Mouse (Mus musculus) gastrocnemius, postnatal 10 days (tissue): Measurements from ENCODE around the gene Gdpd3. TPM values are rescaled to one million over a fixed set of nuclear protein-coding genes. Genes with fewer than 3 reads are reported as not detected.

ENCODE experiments used
- DNase-seq: peaks from one replicate; pipeline ENCODE4 v3.0.0; 2021; ENCODE audit warnings: mixed read lengths
- total RNA-seq, 2 experiments: library from RNA; stranded (reverse); gene quantifications; 2 replicates each; pipeline ENCODE4 v1.2.3; 2021

Gene Gdpd3
- total RNA-seq, 2 experiments from 2014 or later: 1.0 to 4.0 TPM

DNA sequence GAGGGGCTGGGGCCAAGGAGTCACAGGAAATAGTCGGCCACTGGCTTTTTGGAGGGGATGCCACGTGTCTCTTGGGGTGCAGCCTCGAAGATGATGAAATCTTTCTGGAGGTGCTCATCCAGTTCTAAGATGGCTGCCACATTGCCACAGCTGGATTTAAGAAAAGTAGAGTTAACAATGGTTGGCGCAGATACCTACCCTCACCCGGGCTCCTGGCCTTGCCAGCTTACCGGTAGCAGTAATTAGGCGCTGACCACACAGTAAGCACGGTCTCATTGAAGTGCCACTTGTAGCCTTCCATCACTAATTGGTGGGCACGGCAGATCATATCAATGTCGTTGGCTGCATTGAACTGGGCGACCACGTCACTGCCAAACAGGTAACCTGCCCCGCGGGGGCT is 20.0 kb downstream of the Gdpd3 start:
- DNase-seq: no peak

DNA sequence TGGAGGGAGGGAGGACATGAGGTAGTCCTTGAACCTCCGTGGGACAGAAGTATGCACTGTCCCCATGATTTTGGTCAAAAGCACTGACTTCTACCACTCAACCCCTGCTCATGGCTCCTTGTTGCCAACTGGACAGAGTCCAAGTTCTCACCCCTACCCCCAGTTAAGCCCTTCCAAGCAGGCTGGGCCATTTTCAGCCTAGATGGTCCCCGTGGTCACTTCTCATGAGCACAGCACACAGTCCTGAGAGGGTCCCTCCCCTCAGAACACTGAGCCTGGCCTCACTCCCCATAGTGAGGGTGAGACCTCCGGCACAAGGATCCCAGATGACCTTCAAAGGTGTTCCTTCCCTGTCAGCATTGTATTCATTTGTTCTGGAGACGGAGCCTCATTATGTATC is 23.0 kb downstream of the Gdpd3 start:
- no peak for DNase-seq

DNA sequence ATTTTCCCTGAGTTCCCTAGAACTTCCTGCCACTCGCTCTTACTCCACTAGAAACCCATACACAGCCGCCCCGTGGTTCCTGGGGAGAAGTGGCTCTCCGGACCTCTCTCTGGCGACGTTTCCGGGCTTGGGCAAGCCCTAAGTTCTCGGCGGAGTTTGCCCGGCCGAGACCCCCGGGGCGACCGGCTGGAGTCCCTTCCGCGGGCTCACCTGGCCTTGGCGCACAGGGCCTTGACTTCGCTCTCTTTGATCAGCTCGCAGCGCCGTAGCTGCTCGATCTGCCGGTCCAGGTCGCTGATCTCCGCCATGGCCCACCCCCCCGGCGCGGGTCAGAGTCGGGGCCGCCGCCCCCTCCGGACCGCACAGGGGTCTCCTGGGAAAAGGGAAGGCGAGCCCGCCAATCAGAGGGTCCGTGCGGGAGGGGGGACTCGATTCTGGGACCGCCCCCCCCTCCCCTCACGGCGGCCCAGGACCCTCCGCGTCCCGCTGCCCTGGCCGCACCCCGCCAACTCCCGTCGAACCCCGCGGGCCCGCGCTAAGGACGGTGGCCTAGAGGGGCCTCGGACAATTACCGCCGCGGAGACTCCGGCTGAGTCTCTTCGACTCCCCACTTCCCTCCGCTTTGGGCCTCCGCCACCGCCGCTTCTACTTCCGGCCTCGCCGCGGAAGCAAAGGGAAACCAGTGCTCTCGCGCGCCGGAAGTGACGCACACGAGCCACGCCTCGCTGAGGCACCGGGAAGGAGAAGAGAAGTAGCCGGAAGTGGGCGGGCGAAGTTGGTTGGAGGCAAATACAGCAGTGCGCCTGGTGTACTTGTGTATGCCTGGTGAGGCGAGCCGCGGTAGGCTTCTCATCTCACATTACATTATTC is 26.0 kb downstream of the Gdpd3 start, which contains the start of gene Ppp4c:
Gene Ppp4c, minus strand, starts transcription at position 646 of the 870 bp plus-strand sequence.
- peak; percentile 98 for DNase-seq

DNA sequence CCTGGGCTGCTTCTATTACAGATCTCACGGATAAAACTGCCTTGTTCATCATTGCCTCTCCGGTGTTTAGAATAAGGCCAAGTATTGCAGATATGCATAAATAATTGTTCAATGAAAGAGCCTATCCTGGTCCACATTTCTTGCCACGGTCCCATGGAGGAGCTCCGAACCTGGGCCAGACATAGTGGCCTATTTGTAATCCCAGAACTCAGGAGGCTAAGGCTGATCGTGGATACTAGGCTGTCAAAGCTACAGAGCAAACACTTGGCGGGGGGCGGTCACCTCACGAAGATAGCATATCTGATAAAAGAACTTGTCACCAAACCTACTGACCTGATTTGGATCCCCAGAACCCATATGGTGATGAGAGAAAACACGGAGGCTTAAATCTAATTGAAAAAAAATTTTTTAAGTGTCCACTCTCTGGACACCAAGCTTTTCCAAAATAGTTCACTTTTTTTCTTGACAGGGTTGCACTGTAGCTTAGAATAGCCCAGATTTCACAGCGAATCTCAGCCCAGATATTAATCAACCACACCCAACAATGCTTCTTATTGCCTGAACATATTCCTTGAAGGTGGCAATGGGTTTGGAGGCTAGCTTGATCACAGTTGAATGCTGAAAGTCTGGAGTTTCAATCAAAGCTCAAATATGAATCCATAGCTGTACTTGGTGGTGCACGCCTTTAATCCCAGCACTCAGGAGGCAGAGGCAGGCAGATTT is 26.7 kb downstream of the Gdpd3 start:
- DNase-seq: peak; percentile 20

DNA sequence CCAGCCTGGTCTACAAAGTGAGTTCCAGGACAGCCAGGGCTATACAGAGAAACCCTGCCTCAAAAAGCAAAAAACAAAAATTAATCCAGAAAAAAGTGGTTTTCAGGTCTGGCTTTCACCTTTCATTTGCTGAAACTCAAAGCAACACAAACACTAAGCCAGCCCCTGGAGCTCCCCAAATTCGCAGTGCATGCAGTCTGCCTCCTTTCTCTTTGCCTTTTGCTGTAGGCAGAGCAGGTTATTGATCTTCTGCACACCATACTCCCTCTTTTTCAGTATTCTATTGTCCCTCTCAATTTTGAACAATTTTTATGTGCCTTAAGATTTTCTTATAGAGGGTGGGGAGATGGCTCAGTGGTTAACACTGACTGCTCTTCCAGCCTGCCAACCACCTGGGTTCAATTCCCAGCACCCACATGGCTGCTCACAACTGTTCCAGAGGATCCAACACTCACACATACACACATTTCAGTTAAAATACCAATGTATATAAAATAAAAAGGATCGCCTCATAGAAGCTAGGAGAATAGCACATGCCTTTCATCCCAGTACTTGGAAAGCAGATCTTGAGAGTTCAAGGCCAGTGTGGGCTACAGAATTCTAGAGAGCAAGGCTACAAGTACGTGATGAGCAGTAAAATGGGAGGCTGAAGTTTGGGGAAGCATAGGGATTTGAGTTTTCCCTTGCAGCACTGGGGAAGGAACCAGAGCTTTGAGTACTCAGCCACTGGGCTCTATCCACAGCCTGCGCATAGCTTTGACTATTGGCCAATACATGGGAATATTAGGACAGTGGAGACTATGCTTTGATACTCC is 27.5 kb downstream of the Gdpd3 start:
- DNase-seq: no peak

DNA sequence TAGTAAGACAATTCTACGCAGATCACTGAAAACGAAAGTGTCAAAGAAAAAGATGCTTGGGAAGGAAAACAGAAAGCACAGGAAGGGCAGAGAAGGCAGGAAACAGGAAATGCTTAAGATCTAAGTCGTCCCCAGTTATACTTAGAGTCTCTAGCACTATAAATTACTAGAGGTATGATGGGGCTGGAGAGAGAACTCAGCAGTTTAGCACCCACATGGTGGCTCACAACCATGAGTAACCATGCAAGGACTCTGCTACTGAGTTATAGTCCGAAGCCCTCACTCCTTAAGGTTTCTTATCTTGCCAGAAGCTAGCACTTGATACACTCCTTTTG is 28.1 kb downstream of the Gdpd3 start:
- no peak for DNase-seq

DNA sequence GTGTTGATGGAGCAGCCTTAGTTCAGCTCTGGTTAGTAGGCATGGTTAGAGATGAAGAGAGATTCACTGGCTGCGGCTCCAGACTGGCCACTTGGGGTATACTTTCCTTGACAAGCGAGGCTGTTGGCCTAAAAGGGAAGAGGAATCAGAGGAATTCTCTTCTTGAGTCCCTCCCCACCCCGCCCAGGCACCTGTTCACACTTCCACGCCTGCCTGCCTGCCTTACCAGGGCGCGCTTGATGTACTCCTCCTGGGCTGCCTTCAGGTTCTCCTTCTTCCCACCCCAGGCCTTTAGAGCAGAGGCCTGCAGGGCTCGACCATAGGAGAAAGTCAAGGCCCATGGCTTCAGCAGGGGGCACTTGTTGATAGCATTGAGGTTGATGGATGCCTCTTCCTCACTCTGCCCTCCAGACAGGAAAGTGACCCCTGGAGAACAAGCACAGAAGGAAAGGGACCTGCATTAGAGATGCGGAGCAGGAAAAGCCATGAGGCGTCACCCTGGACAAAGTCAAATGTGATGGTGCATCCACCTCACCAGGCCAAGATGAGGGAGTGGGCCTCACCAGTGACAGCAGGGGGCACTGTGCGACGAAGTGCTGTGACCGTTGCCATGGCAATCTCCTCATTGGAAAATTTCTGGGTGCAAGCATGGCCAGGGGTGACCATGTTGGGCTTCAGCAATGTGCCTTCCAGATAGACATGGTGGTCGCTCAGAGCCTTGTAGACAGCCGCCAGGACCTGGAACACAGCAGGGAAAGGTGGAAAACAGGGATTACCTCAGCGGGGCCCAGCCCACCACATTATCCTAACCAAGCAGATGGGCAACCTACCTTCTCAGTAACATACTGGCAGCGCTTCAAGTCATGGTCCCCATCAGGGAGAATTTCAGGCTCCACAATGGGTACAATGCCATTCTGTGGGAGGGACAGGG is 29.5 kb downstream of the Gdpd3 start:
- DNase-seq: no peak

DNA sequence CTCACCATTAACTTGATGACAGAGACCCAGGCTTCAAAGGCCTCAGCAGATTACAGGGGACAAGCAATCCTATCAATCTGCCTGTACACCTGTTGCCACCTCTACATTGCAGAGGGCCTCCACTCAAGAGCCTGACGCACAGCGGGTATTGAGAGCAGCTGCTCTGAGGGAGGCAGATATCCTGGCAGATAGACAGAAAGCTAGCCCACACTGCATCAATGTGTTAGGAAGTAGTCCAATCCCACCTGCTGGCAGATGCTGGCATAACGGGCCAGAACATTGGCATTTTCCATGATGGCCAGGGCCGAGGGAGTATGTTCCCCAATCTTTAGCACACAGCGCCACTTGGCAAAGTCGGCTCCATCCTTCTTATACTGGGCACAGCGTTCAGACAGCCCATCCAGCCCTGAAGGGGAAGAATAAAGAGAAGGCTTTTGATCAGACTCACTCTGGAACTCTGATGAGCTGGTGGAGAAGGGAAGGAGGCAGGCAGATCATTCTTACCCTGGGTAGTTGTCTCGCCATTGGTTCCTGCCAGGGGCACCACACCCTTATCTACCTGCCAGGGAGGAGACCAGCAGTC is 30.3 kb downstream of the Gdpd3 start:
- peak; percentile 21 for DNase-seq

DNA sequence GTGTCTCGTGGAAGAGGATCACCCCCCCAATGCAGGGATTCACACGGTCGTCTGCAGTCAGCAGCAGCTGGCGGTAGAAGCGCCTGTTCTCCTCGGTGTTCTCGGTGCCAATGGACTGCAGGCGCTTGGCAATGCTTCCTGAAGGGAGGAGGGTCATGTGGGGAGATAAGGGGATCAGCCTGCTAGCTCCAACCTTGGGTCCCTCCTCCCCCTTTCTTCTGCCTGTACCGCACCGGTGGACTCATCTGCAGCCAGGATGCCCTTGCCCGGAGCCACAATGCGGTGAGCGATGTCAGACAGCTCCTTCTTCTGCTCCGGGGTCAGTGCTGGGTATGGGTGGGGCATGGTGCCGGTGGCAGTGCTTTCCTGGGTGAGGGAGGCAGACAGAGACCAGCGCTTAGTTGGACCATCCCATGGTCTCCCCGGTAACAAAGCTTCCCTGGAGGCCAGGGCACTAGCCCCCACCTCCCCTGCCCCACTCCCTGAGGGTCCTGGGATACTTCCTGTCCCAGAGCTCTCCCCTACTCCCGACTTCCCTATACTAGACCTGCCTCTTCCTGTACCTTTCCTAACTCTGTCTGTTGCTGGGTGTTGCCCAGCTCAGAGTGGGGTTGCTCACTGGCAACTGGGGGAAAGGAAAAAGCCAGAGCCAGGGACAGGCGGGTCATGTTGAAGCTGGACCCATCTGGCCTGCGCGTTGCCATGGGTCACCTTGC is 31.4 kb downstream of the Gdpd3 start, which contains the start of gene Fam57b:
Gene Fam57b, plus strand, starts transcription at position 258 of the 716 bp plus-strand sequence.
- peak; percentile 27 for DNase-seq

DNA sequence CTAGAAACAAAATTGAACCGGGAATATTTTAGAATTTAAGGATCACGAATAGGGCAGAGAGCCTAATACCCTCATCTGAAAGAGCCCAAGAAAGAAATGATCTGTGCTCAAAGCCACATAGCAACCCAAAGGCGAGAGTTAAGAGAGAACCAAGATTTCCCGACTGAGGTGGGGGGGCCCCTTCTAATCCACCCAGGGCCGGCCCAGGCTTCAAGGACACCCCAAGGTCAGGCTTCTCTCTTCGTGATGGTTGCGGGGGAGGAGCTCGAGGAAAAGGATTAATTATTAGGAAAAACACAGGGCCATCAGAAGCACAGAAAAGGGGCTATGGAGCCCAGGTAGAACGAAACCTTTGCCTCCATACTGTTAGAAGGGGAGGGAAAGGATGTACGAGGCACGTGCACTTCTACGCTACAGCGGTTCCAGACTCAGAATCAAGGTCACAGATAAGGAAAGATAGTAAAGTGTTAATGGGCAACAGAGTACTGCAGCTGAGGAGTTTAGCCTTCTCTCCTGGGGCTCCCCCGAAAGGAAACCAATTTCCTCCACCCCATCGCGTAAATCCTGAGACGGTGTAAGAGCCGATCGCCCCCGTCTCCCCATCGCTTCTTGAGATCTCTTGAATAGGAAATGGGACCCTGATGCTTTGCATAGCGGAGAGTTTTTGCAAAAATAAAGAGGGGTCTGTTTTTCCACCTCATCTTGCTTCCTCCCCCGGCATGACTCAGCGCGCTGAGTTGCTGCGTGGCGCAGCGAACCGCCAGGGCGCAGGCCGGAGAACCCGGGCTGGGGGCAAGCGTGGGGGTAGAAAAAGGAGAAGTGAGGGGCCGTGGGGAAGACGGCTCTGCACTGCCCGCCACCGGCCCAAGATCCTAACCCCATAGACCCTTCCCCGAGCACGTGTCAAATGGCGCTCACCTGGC is 32.3 kb downstream of the Gdpd3 start:
- peak; percentile 27 for DNase-seq

DNA sequence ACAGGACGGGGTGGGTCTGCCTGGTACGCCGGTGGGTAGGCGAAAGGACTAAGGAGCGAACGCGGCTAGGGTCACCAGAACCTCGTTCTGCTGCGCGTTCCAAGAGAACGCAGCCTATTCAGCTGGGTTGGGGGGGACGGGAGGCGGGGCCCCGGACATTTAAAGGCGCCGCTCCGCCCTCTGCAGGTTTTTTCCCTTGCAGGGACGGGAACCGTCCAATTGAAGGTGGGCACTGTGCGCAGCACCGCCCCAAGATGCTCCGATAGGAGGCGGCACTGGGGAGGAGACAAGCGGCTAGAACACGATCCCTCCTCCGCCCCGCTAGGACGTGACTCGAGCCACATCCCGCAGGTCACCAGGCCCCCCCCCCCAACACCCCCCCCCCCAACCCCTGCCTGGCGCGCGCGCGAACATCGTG is 32.9 kb downstream of the Gdpd3 start:
- peak; percentile 90 for DNase-seq

DNA sequence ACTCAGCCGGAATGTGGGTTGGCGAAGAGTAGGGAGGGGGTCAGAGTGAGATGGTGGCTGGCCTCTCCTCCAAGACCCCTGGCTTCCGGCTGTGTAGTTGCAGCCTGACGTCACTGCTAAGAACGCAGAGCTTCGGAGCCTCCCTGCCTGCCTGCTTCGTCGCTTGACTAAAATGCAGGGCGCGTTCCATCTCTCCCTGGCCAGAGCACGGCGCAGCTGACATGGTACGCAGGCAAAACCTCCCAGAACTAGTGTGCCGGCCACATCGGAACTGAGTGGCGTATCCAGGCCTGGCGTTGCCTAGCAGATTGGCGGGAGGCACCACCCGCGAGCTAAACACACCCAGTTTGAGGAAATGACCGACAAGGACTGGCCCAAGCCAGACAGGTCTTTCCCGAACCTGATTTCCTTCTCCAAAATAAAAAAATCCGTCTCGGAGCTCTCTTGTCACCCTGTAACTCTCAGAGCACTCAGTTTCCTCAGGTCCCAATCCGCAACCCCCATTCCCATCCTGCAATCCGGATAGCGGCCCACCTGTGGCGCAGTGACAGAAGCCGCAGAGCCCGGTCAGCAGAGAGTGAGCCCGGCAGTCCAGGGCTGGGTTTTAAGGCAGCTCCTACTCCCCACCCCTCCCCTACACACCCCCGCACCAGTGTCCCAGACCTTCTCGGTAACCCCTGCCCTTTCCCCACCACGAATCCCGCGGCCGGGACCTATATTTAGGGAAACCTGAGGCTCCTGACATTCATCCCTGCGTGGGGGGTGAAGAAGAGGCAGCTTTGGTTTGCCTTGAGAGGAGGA is 33.5 kb downstream of the Gdpd3 start:
- DNase-seq: peak; percentile 67

DNA sequence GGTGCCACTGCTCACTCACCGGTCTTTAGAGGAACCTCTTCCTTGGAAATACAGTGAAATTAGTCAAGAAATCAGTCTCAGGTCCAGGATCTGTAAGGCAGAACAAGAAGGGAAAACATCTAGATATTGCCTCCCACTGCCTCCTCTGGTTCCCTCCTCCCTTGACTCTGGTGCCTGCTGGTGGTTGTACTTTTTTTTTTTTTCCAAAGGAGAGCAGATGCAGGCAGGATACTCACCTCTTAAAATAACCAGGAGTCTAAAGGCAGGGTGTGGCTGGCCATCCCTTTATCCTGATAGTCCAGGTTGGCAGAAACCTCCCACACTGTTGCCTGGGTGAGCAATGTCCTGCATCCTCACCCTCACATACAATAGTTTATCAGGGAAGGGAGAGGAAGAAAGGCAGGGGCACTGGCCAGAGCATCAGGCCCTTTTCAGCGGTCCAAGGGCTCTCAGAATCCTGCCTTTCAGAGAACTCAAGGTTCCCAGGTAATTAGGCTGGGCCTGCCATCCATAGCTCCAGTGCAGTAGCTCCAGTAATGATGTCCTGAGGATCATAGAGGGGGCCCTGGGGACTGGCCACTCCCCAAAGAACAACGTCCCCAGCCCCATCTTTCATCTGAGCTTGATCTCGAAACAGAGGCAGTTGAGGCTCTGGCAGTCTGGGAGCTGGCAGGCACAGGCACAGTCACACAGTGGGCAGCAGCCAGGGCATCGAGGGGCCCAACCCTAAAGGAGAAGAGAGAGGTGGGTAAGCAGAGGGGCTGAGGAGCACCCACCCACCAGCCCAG is 34.3 kb downstream of the Gdpd3 start:
- DNase-seq: no peak

DNA sequence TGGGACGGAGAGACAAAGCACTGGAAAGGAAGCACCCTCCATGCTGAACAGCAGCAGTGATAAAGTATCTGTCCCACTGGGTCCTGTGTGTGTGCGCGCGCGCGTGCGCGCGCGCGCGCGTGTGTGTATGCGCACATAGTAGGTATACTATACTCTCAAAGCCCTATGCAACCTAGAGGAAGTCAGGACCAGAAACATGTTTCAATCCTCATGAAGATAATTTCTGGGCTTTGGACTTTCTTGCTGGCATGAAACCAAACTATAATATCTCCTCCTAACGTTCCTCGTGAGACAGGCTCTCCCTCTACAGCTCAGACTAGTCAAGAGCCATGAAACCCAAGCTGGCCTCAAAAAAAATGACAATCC is 34.9 kb downstream of the Gdpd3 start:
- DNase-seq: no peak

DNA sequence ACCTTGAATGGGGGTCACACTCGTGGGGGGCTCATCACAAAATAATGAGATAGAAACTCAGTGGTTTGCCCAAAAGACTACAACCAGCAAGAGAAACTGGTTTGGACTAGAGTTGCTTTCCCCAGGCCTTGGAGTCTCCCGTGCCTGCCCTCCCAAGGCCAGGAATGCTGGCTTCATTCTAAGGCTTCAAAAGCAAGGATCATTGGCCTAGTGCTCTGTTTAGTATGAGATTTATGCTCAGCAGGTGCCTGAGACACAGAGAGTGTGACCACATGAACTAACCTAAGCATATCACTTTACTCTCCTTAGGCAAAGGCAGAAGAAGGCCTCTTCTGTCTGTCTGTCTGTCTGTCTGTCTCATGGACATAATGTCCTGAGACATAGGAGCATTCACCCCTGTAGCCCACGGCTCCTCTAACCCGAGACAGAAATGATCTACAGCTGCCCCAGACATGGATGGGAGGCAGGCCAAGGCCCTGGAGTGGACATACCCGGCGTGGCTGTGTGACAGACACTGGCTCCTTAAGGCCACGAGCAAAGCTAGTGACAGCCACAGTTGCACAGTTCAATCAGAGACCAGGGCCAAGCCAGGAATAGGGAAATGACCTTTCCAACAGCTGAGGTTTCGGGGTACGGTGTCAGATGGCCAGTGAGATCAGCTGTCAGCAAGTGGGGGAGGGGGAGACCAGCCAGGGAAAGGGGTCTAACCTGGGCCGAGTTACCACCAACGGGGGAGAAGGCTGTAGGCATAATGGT is 36.2 kb downstream of the Gdpd3 start:
- DNase-seq: peak; percentile 58

DNA sequence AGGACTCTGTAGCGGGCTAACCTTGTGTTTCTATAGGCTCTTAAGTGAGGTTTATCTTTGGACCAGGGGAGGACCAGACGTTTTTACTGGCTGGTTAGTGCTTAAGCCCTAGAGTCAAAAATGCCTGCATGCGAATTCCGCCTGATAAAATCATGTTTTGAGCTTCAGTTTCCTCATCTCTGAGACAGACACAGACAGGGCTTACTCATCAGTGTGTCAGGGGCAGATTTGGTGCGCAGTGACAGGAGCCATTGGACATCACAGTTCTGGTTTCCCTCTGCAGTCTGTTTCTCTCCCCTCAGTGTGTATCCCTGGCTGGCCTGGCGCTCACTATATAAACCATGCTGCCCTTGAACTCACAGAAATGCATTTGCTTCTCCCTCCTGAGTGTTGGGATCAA is 37.0 kb downstream of the Gdpd3 start:
- no peak for DNase-seq

DNA sequence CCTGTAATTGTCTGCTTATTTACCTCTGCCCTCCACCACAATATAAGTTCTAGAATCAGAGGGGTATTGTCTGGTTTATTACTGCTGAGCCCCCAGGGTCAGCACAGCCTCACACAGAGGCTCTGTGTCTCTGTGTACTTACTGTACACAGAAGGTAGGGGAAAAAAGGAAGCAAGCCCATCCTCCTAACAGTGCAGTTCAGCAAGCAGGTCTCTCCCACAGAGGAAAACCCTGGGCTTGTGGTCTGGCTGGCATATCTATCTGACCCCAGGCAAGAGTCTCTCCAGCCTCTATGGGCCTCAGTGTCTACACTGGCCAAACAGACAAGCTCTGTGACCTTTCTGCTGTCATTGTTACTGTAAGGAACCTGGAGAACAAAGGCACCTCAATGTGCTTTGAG is 37.6 kb downstream of the Gdpd3 start:
- DNase-seq: no peak
